Mouse (Mus musculus) midbrain, postnatal 0 days (tissue): ENCODE data around the gene Frmd4b. TPM values are rescaled to one million over a fixed set of nuclear protein-coding genes. Genes with fewer than 3 reads are reported as not detected.

Experiments used
- ATAC-seq: fragments of 200-750 bp; cut with Nextera tagmentation; 2 replicates; pipeline ENCODE4 v1.8.0; 2017; ENCODE audit warnings: moderate number of reproducible peaks, mild to moderate bottlenecking, moderate TSS enrichment, moderate library complexity; ENCODE audit not compliant: low FRiP score
- DNase-seq: peaks from one replicate; pipeline ENCODE4 v3.0.0-alpha.2; 2015; ENCODE audit warnings: low spot score
- H3K27ac ChIP-seq: fragments of 300-500 bp; sonication (generic); 2 replicates; pipeline ENCODE4 v1.5.1; 2014; ENCODE audit warnings: low read depth, mild to moderate bottlenecking, low read length, mixed read lengths
- H3K27me3 ChIP-seq: fragments of 300-500 bp; sonication (generic); 2 replicates; pipeline ENCODE4 v1.6.1; 2014; ENCODE audit warnings: low read length, control low read depth, mixed read lengths; ENCODE audit not compliant: insufficient read depth
- H3K36me3 ChIP-seq: fragments of 300-500 bp; sonication (generic); 2 replicates; pipeline ENCODE4 v1.6.1; 2014; ENCODE audit warnings: low read length, control low read depth, mixed read lengths; ENCODE audit not compliant: insufficient read depth
- H3K4me1 ChIP-seq: fragments of 300-500 bp; sonication (generic); 2 replicates; pipeline ENCODE4 v1.6.1; 2014; ENCODE audit warnings: mild to moderate bottlenecking, control low read depth, antibody characterized with exemption, low read length, mixed read lengths; ENCODE audit not compliant: insufficient read depth
- H3K4me2 ChIP-seq: fragments of 300-500 bp; sonication (generic); 2 replicates; pipeline ENCODE4 v1.6.1; 2014; ENCODE audit warnings: low read depth, mild to moderate bottlenecking, low read length, mixed read lengths; ENCODE audit not compliant: poor library complexity, severe bottlenecking
- H3K4me3 ChIP-seq: fragments of 300-500 bp; sonication (generic); 2 replicates; pipeline ENCODE4 v1.5.1; 2014; ENCODE audit warnings: low read depth, mild to moderate bottlenecking, low read length, moderate library complexity
- H3K9ac ChIP-seq: fragments of 300-500 bp; sonication (generic); replicated peaks from 2 replicates; pipeline ENCODE4 v1.6.1; 2014; ENCODE audit warnings: mild to moderate bottlenecking, low read length, moderate library complexity, mixed read lengths; ENCODE audit not compliant: poor library complexity, severe bottlenecking
- H3K9me3 ChIP-seq: fragments of 300-500 bp; sonication (generic); 2 replicates; pipeline ENCODE4 v1.6.1; 2016; ENCODE audit warnings: low read length, control low read depth
- CTCF ChIP-seq: IDR thresholded peaks from 2 replicates; pipeline ENCODE4 v1.5.1; 2016; ENCODE audit warnings: antibody characterized with exemption, mild to moderate bottlenecking
- WGBS: fragments of 180-500 bp; shearing (Covaris S2); extraction: QIAGEN DNeasy Blood & Tissue Kit; methylation state at CpG from one replicate; pipeline ENCODE4 v1.1.7; 2014; 5-methylcytosine and 5-hydroxymethylcytosine counted together
- polyA plus RNA-seq: library from polyadenylated mRNA; unstranded; fragments of >200 nt; fragmentation: Nextera tagmentation; extraction: Ambion mirVana; gene quantifications from 2 replicates; pipeline ENCODE4 v1.2.1, GENCODE M21; 2015
- total RNA-seq: library from RNA; depleted of rRNA; stranded (reverse); fragments of >200 nt; gene quantifications from 2 replicates; pipeline ENCODE4 v1.2.3, GENCODE M21; 2014

Gene Frmd4b
- total and polyA plus RNA-seq, 2 experiments from 2014 or later: 7.9 to 20.7 TPM

DNA sequence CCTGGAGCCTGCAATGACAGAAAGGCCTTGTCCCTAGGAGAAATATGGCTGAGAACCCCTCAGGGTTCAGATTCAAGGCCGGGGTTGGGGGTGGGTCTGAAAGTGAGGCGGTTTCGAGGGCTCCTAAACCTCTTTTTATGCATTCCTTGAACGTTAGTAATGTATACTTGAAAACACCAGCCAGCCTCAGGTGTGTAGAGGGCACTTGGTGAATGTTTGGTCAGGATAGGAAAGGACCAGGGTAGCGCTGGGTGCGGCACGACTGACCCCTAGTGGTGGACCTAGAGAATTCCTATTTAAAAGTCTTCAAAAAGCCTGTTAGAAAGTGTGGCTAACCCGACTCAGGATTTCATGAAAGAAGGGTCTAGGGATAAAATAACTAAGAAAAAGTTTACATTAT, 91.2 kb downstream of the Frmd4b start:
- H3K36me3 ChIP-seq: no peaks in the 10 kb centered on the region
- H3K27ac ChIP-seq: no peak overlapping the region
- H3K9ac ChIP-seq: no peak overlapping the region
- peak; percentile 64 for DNase-seq
- 27% methylated on average over 8 of the region's 8 CpGs for WGBS
- H3K4me2 ChIP-seq: no peak overlapping the region
- H3K9me3 ChIP-seq: no peaks in the 10 kb centered on the region
- TF ChIP-seq CTCF: peak; percentile 81
- no peak for ATAC-seq
- no peak overlapping the region for H3K4me3 ChIP-seq
- no peaks in the 10 kb centered on the region for H3K4me1 ChIP-seq
- H3K27me3 ChIP-seq: peaks cover 4% of the 10 kb centered on the region; the same call in 1 of the 2 replicates

DNA sequence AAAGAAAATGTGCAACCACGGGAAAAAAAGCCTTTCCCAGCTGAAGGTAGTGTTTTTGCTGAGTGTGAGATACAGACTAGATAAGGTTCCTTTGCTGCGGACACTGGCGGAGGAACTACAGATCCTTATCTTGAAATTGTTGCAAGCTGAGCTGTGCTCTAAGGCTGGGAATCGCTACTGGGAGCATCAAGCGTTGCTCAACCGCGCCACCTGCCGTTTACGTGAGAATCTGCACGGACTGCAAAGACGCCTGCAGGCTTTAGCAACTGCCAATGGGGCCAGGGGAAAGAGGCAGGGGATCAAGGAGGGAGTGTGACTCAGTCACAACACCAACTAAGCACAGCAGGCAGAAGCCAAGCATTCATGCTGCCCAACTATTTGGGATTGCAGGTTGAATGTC, 94.2 kb downstream of the Frmd4b start:
- H3K4me3 ChIP-seq: no peak overlapping the region
- H3K4me2 ChIP-seq: 0 out of 2 replicates have a peak overlapping the region, but pooled peaks have one; percentile 6
- DNase-seq (peak; percentile 90), ATAC-seq (no peak)
- TF ChIP-seq CTCF: peak; percentile 98
- WGBS: 1% methylated on average over 11 of the region's 11 CpGs
- no peaks in the 10 kb centered on the region for H3K4me1 ChIP-seq
- no peaks in the 10 kb centered on the region for H3K36me3 ChIP-seq
- H3K9me3 ChIP-seq: no peaks in the 10 kb centered on the region
- H3K9ac ChIP-seq: no peak overlapping the region
- H3K27me3 ChIP-seq: peaks cover 4% of the 10 kb centered on the region; the same call in 1 of the 2 replicates
- H3K27ac ChIP-seq: no peak overlapping the region

- H3K4me1 ChIP-seq: no peaks in the 10 kb centered on the region
- H3K9me3 ChIP-seq: no peaks in the 10 kb centered on the region
- no peak overlapping the region for H3K9ac ChIP-seq
- H3K27me3 ChIP-seq: peaks cover 4% of the 10 kb centered on the region; the same call in 1 of the 2 replicates
- TF ChIP-seq CTCF: no peak
- DNase-seq (peak; percentile 53), ATAC-seq (no peak)
- WGBS: 46% methylated on average over 13 of the region's 13 CpGs
- no peaks in the 10 kb centered on the region for H3K36me3 ChIP-seq
- H3K4me2 ChIP-seq: no peak overlapping the region
- no peak overlapping the region for H3K4me3 ChIP-seq
- H3K27ac ChIP-seq: no peak overlapping the region
These were observed 95.9 kb downstream of the Frmd4b start for GRCm38 (mm10) chr6:97521279-97522038.

DNA sequence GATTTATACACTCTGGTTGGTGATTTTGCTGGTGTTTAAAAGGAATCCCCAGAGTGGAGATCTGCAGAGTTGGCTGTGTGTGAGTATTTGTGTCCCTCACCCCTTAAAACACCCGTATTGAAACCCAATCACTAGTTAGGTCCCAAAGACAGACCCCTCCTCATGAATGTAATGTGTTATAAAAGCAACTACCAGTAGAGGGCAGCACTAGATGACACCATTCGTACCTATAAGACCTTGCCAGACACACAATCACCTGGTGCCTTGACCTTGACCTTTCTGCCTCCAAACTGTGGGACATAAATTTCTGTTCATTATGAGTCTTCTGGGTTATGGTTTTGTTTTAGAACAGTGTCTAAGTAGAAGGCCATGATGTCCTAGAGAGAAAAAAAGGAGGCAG, 96.8 kb downstream of the Frmd4b start:
- H3K27me3 ChIP-seq: peaks cover 4% of the 10 kb centered on the region; the same call in 1 of the 2 replicates
- ATAC-seq (no peak), DNase-seq (peak; percentile 49)
- no peaks in the 10 kb centered on the region for H3K36me3 ChIP-seq
- no peak overlapping the region for H3K4me2 ChIP-seq
- no peak overlapping the region for H3K9ac ChIP-seq
- no peaks in the 10 kb centered on the region for H3K4me1 ChIP-seq
- WGBS: 40% methylated on average over 2 of the region's 2 CpGs
- no peak overlapping the region for H3K4me3 ChIP-seq
- no peak overlapping the region for H3K27ac ChIP-seq
- TF ChIP-seq CTCF: peak; percentile 69
- no peaks in the 10 kb centered on the region for H3K9me3 ChIP-seq

DNA sequence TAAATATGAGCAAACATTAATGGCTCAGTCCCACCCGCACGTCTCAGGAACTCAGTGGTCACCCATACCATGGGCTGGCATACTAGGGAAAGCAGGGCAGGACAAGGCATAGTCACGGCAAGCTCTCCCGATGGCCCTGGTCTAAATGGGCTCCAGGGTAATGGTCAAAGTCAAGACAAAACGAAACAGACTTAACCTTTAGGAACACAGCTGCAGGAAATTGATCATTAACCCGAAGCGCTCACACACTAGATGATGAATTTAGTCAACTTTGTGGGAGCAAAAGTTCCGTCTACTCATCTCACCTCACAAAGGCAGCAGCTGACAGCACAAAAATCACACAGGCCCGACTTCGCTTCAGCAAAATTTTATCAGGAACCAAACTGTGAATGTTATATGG, 97.8 kb downstream of the Frmd4b start:
- Histone ChIP-seq H3K4me3 (no peak overlapping the region), H3K27ac (no peak overlapping the region), H3K4me1 (no peaks in the 10 kb centered on the region), H3K9ac (no peak overlapping the region), H3K36me3 (no peaks in the 10 kb centered on the region), H3K27me3 (peaks cover 4% of the 10 kb centered on the region; the same call in 1 of the 2 replicates), H3K9me3 (no peaks in the 10 kb centered on the region), H3K4me2 (no peak overlapping the region)
- no peak for TF ChIP-seq CTCF
- ATAC-seq (no peak), DNase-seq (no peak)
- WGBS: 92% methylated on average over 10 of the region's 10 CpGs

GRCm38 (mm10) chr6:97518467-97518866, 98.9 kb downstream of the Frmd4b start:
- no peaks in the 10 kb centered on the region for H3K36me3 ChIP-seq
- H3K9ac ChIP-seq: no peak overlapping the region
- TF ChIP-seq CTCF: no peak
- no peaks in the 10 kb centered on the region for H3K4me1 ChIP-seq
- H3K4me3 ChIP-seq: no peak overlapping the region
- H3K4me2 ChIP-seq: no peak overlapping the region
- DNase-seq (no peak), ATAC-seq (no peak)
- 13% methylated on average over 2 of the region's 2 CpGs for WGBS
- no peaks in the 10 kb centered on the region for H3K27me3 ChIP-seq
- H3K9me3 ChIP-seq: no peaks in the 10 kb centered on the region
- H3K27ac ChIP-seq: no peak overlapping the region
